Mouse (Mus musculus) midbrain, postnatal 0 days (tissue): ENCODE measurements around the gene Cfap73. TPM values are rescaled to one million over a fixed set of nuclear protein-coding genes. Genes with fewer than 3 reads are reported as not detected.

Experiments used
- ATAC-seq: fragments of 200-750 bp; cut with Nextera tagmentation; 2 replicates; pipeline ENCODE4 v1.8.0; 2017; ENCODE audit warnings: moderate number of reproducible peaks, mild to moderate bottlenecking, moderate TSS enrichment, moderate library complexity; ENCODE audit not compliant: low FRiP score
- DNase-seq: peaks from one replicate; pipeline ENCODE4 v3.0.0-alpha.2; 2015; ENCODE audit warnings: low spot score
- H3K27ac ChIP-seq: fragments of 300-500 bp; sonication (generic); 2 replicates; pipeline ENCODE4 v1.5.1; 2014; ENCODE audit warnings: low read depth, mild to moderate bottlenecking, low read length, mixed read lengths
- H3K27me3 ChIP-seq: fragments of 300-500 bp; sonication (generic); 2 replicates; pipeline ENCODE4 v1.6.1; 2014; ENCODE audit warnings: low read length, control low read depth, mixed read lengths; ENCODE audit not compliant: insufficient read depth
- H3K36me3 ChIP-seq: fragments of 300-500 bp; sonication (generic); 2 replicates; pipeline ENCODE4 v1.6.1; 2014; ENCODE audit warnings: low read length, control low read depth, mixed read lengths; ENCODE audit not compliant: insufficient read depth
- H3K4me1 ChIP-seq: fragments of 300-500 bp; sonication (generic); 2 replicates; pipeline ENCODE4 v1.6.1; 2014; ENCODE audit warnings: mild to moderate bottlenecking, control low read depth, antibody characterized with exemption, low read length, mixed read lengths; ENCODE audit not compliant: insufficient read depth
- H3K4me2 ChIP-seq: fragments of 300-500 bp; sonication (generic); 2 replicates; pipeline ENCODE4 v1.6.1; 2014; ENCODE audit warnings: low read depth, mild to moderate bottlenecking, low read length, mixed read lengths; ENCODE audit not compliant: poor library complexity, severe bottlenecking
- H3K4me3 ChIP-seq: fragments of 300-500 bp; sonication (generic); 2 replicates; pipeline ENCODE4 v1.5.1; 2014; ENCODE audit warnings: low read depth, mild to moderate bottlenecking, low read length, moderate library complexity
- H3K9ac ChIP-seq: fragments of 300-500 bp; sonication (generic); replicated peaks from 2 replicates; pipeline ENCODE4 v1.6.1; 2014; ENCODE audit warnings: mild to moderate bottlenecking, low read length, moderate library complexity, mixed read lengths; ENCODE audit not compliant: poor library complexity, severe bottlenecking
- H3K9me3 ChIP-seq: fragments of 300-500 bp; sonication (generic); 2 replicates; pipeline ENCODE4 v1.6.1; 2016; ENCODE audit warnings: low read length, control low read depth
- CTCF ChIP-seq: IDR thresholded peaks from 2 replicates; pipeline ENCODE4 v1.5.1; 2016; ENCODE audit warnings: antibody characterized with exemption, mild to moderate bottlenecking
- WGBS: fragments of 180-500 bp; shearing (Covaris S2); extraction: QIAGEN DNeasy Blood & Tissue Kit; methylation state at CpG from one replicate; pipeline ENCODE4 v1.1.7; 2014; 5-methylcytosine and 5-hydroxymethylcytosine counted together
- polyA plus RNA-seq: library from polyadenylated mRNA; unstranded; fragments of >200 nt; fragmentation: Nextera tagmentation; extraction: Ambion mirVana; gene quantifications from 2 replicates; pipeline ENCODE4 v1.2.1, GENCODE M21; 2015
- total RNA-seq: library from RNA; depleted of rRNA; stranded (reverse); fragments of >200 nt; gene quantifications from 2 replicates; pipeline ENCODE4 v1.2.3, GENCODE M21; 2014

The Cfap73 gene
- total and polyA plus RNA-seq, 2 experiments from 2014 or later, result 0.60 to 0.62 TPM

GRCm38 (mm10) chr5:120644227-120644626 is 10.2 kb upstream of the Cfap73 start:
- no peaks in the 10 kb centered on the region for H3K36me3 ChIP-seq
- DNase-seq (no peak), ATAC-seq (no peak)
- H3K9me3 ChIP-seq, result no peaks in the 10 kb centered on the region
- TF ChIP-seq CTCF, result no peak
- H3K4me1 ChIP-seq, result peaks cover 6% of the 10 kb centered on the region; the same call in 1 of the 2 replicates
- WGBS, result 88% methylated on average over 3 of the region's 3 CpGs
- H3K27me3 ChIP-seq, result peaks cover 5% of the 10 kb centered on the region; the same call in 1 of the 2 replicates
- no peak overlapping the region for H3K27ac ChIP-seq
- H3K4me3 ChIP-seq, result no peak overlapping the region
- no peak overlapping the region for H3K4me2 ChIP-seq
- no peak overlapping the region for H3K9ac ChIP-seq

DNA sequence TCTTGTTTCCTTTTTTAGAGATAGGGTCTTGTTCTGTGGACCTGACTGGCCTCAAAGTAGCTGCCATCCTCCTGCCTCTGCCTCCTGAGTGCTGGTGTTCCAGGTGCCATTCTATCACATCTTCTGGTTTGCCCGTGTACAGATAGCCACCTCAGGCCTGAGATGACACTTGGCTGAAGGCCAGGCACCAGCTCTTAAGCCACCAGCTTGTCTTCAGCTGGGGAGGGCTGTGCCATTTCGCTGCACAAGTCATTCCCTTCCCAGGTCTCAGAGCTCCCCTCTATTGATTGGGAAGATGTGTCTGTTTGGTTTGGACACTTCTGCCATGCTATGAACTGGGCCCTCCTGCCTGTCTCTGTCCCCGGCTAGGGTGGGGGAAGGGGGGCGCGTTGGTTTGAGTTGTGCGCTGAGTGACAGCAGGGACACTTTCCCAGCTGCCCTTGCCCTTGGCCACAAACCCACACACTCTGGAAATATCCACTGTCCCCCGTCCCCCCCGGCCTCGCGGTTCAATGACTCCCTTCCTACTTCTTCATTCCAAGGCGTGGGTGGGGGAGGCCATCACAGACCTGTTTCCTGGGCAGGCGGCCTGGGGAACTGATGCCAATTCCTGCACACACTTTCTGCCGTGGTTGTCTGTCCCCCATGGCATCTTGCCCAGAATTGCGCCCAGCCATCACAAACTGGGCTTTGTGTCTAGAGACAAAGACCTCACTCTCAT is 9.5 kb upstream of the Cfap73 start:
- TF ChIP-seq CTCF, result no peak
- peak; percentile 41 for DNase-seq
- ATAC-seq, result no peak
- Histone ChIP-seq H3K4me1 (no peaks in the 10 kb centered on the region), H3K27me3 (no peaks in the 10 kb centered on the region; the same call in 1 of the 2 replicates), H3K4me3 (no peak overlapping the region), H3K4me2 (no peak overlapping the region), H3K27ac (no peak overlapping the region), H3K9me3 (no peaks in the 10 kb centered on the region), H3K36me3 (no peaks in the 10 kb centered on the region), H3K9ac (no peak overlapping the region)
- WGBS, result 63% methylated on average over 14 of the region's 14 CpGs

DNA sequence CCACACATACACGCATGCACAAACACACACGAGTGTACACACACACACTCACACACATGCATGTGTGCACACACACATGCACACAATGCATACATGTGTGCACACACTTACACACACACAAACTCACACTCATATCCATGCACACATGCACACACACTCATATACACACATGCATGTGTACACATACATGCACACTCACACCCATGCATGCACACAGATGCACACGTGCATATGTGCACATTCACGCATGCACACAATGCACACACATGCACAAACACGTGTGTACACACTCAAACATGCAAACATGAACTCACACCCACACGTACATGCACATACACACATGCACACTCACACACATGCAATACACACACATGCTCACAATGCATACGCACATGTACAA is 6.1 kb upstream of the Cfap73 start:
- no peaks in the 10 kb centered on the region for H3K4me1 ChIP-seq
- no peak for TF ChIP-seq CTCF
- H3K9me3 ChIP-seq, result no peaks in the 10 kb centered on the region
- H3K9ac ChIP-seq, result no peak overlapping the region
- ATAC-seq (no peak), DNase-seq (no peak)
- no peak overlapping the region for H3K4me2 ChIP-seq
- H3K36me3 ChIP-seq, result no peaks in the 10 kb centered on the region
- WGBS, result 88% methylated on average over 7 of the region's 7 CpGs
- no peak overlapping the region for H3K4me3 ChIP-seq
- no peaks in the 10 kb centered on the region for H3K27me3 ChIP-seq
- no peak overlapping the region for H3K27ac ChIP-seq

GRCm38 (mm10) chr5:120635633-120636032 is 1.6 kb upstream of the Cfap73 start:
- no peak for TF ChIP-seq CTCF
- no peaks in the 10 kb centered on the region for H3K4me1 ChIP-seq
- 86% methylated on average over 5 of the region's 5 CpGs for WGBS
- H3K27ac ChIP-seq, result no peak overlapping the region
- no peaks in the 10 kb centered on the region for H3K36me3 ChIP-seq
- no peak overlapping the region for H3K4me2 ChIP-seq
- DNase-seq (no peak), ATAC-seq (no peak)
- H3K27me3 ChIP-seq, result no peaks in the 10 kb centered on the region
- no peak overlapping the region for H3K4me3 ChIP-seq
- H3K9me3 ChIP-seq, result no peaks in the 10 kb centered on the region
- H3K9ac ChIP-seq, result no peak overlapping the region

GRCm38 (mm10) chr5:120634860-120635259 is 825 bp upstream of the Cfap73 start:
- ATAC-seq (no peak), DNase-seq (no peak)
- Histone ChIP-seq H3K9ac (no peak overlapping the region), H3K9me3 (no peaks in the 10 kb centered on the region), H3K4me2 (no peak overlapping the region), H3K4me1 (no peaks in the 10 kb centered on the region), H3K4me3 (no peak overlapping the region), H3K36me3 (no peaks in the 10 kb centered on the region), H3K27ac (no peak overlapping the region), H3K27me3 (no peaks in the 10 kb centered on the region)
- 54% methylated on average over 5 of the region's 5 CpGs for WGBS
- TF ChIP-seq CTCF, result no peak

- Histone ChIP-seq H3K4me3 (no peak overlapping the region), H3K9me3 (no peaks in the 10 kb centered on the region), H3K27ac (no peak overlapping the region), H3K9ac (no peak overlapping the region), H3K4me1 (no peaks in the 10 kb centered on the region), H3K27me3 (no peaks in the 10 kb centered on the region), H3K36me3 (peaks cover 12% of the 10 kb centered on the region), H3K4me2 (no peak overlapping the region)
- no peak for ATAC-seq
- 91% methylated on average over 5 of the region's 5 CpGs for WGBS
- DNase-seq, result no peak
- TF ChIP-seq CTCF, result peak; percentile 52
Measured at GRCm38 (mm10) chr5:120631892-120632291, 2.1 kb downstream of the Cfap73 start.
